Mouse (Mus musculus) cerebellum, adult 9-10 months (tissue): ENCODE measurements around the gene Erbin.

Experiments
- DNase-seq: peaks from one replicate; pipeline ENCODE4 v3.0.0; 2022

The Erbin gene

GRCm38 (mm10) chr13:103920261-103920932 lies at the start of gene Erbin:
Erbin (minus strand) TSS chr13:103920514.
- DNase-seq = peak; percentile 25

DNA sequence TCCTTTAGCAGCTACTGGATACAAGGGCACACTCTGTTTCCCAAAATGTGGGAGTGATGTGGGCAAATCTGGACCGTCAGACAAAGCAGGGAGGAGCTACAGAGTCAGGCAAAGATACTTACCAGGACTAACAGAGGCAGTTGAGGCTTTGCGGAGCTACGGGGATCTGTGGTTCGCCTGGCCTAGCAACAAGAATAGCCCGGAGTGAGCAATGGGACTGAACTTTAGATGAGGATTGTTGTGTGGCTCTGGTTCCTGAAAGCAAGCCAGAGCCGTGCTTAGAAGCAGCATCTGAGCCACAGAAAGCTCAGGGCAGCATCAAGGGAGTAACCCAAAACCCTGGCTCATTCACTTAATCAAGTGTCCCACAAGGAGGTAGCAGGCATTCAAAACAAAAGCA lies 49.6 kb upstream of the Erbin start:
- DNase-seq = no peak

GRCm38 (mm10) chr13:103967987-103968386 lies 47.7 kb upstream of the Erbin start:
- DNase-seq = no peak

DNA sequence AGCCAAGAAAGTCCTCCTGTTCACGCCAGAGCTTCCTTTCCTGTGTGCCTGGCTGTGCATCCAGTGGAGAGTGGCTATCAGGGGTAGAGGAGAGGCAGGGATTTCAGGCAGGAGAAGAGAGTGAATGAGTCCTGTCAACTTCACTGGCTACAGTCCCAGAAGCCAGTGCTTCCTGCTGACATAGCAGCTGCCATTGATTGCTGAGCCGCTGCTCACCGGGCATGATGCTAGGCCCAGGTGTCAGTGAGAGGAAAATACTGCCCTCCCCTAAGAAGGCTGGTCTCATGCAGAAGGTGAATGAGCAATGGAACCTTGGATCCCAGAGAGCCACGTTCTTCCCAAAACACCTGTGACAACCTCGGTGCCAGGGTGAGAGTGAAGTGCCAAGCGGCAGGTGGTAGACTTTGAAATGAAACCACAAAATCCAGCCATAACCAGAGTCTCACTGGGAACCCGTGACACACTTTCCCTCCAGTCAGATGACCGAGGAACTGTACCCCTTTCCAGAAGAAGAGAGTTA lies 46.4 kb upstream of the Erbin start:
- DNase-seq = peak; percentile 55

GRCm38 (mm10) chr13:103965187-103965586 lies 44.9 kb upstream of the Erbin start:
- no peak for DNase-seq

- no peak for DNase-seq
Observed at GRCm38 (mm10) chr13:103963094-103963493, 42.8 kb upstream of the Erbin start.

- no peak for DNase-seq
Observed at GRCm38 (mm10) chr13:103959841-103960240, 39.5 kb upstream of the Erbin start.

DNA sequence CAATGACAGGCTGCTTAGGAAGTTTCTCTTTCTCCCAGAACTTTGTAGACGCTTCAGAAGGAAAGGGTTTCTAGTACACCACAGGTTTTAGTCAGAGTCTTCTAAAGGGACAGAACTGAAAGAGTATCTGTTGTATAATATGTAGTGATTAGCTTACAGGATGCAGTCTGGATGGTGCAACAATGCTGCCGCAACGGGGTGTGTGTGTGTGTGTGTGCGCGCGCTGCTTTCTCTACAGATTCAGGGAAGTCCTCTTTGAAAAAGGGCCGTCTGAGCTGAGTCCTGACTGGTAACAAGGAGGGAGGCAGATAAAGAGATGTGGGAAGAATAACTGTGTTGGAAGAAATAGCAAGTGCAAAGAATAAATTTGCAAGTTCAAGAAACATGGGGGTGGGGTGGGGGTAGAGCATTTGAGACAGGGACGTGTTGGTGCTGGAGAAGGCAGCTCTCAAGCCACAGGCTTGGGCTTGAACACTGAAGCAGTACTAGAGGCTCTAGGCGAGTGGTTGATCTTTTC lies 38.4 kb upstream of the Erbin start:
- DNase-seq = no peak

DNA sequence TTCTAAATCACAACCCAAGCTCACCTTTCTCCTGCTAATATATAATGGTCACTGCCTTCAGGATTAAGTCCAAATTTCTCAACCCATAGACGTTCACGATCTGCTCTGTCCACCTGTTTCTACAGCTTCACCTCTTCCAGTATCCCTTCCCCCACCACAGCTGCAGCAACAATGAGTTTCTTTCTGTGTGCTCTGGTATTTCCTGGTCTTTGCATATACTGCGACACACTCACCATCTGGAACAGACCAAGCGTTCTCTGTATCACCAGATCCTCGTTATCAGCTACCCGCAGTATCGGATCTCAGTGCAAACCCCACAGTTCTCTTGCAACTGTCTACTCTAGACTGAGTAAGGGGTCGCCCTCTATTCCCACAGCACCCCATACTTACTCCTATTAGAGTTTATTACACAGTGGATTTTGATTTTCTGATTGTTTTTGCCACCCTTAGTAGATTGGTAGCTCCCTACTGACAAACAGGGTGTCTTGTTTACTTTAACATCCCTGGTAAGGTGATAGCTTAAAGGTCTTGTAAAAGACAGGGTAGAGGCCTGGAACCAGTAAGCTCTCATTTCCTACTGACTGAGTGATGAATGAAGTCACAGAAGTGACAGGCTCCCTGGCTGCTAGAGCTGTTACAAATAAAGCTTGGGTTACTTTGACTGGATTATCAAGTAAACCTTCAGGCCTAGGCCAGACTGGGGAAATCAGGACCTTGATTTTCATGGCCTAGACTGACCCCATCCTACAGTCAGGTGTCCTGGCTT lies 37.0 kb upstream of the Erbin start:
- DNase-seq = no peak

GRCm38 (mm10) chr13:103955652-103956051 lies 35.3 kb upstream of the Erbin start:
- DNase-seq = no peak

GRCm38 (mm10) chr13:103951393-103951792 lies 31.1 kb upstream of the Erbin start:
- DNase-seq = no peak

DNA sequence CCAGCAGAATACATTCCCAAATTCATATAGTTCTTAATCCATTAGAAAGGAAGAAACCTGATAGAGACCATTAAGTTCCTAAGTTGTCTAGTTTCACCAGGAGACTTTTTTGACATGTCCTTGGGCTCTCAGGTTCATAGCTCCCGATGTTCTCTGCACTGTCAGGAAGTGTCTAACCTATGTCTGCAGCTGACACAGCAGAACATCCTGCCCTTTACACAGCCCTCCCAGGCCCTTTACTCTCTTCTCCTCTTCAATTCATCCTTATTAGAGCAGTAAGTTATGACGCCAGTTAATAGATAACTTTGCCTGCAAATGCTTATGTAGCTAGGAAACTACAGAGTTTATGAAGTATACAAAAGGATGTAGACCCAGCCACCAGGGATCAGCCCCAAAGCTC lies 20.5 kb upstream of the Erbin start:
- no peak for DNase-seq

DNA sequence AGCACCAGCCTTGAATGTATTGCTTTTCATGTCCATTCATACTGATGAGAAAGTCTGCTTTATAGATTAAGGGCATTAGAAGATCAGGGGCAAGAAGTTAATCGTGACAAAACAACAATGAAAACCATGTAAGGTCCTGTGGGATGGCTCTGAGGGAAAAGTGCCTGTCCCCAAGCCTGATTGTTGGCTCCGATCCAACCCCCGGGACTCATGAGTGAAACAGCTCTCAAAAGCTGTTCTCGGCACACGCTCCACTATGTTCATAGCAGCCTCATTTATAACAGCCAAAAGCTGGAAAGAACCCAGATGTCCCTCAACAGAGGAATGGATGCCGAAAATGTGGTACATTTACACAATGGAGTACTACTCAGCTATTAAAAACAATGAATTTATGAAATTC lies 4.3 kb upstream of the Erbin start:
- no peak for DNase-seq

DNA sequence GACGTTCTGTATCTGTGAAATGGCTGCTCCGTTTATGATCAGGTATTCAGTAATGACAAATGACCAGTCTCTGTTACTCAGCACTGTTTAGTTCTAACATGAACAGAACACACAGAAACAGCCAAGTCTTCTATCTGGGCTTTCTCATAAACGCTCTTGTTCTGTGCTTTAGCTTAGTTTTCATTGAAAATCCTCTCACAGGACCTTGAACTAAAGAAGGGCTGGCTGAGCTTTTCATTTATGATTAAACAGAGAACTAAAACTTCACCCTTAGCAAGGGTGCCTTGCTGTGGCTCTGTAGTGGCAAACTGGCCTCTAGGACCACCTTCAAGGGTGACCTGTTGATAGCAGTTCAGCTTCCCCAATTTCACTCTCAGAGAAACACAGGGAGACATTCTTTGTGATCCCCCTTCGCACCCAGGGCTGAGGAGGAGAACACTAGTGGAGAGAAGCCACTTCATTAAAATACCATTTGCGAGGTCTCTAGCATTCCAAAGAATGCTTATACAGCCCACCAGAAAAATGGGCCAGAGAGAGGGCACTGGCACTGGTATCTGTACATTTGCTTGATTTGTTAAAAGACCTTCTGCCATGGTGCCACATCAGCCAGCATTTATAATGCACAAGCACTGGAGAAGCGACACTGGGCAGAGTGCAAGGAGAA lies 3.2 kb upstream of the Erbin start:
- no peak for DNase-seq

GRCm38 (mm10) chr13:103921831-103922380 lies 1.6 kb upstream of the Erbin start:
- DNase-seq = peak; percentile 12

GRCm38 (mm10) chr13:103920933-103921830 lies 868 bp upstream of the Erbin start:
- peak; percentile 34 for DNase-seq

- no peak for DNase-seq
Observed at GRCm38 (mm10) chr13:103919956-103920260, 406 bp downstream of the Erbin start.

- peak; percentile 13 for DNase-seq
Observed at GRCm38 (mm10) chr13:103919234-103919955, 919 bp downstream of the Erbin start.

- no peak for DNase-seq
Observed at GRCm38 (mm10) chr13:103918432-103918831, 1.9 kb downstream of the Erbin start.

DNA sequence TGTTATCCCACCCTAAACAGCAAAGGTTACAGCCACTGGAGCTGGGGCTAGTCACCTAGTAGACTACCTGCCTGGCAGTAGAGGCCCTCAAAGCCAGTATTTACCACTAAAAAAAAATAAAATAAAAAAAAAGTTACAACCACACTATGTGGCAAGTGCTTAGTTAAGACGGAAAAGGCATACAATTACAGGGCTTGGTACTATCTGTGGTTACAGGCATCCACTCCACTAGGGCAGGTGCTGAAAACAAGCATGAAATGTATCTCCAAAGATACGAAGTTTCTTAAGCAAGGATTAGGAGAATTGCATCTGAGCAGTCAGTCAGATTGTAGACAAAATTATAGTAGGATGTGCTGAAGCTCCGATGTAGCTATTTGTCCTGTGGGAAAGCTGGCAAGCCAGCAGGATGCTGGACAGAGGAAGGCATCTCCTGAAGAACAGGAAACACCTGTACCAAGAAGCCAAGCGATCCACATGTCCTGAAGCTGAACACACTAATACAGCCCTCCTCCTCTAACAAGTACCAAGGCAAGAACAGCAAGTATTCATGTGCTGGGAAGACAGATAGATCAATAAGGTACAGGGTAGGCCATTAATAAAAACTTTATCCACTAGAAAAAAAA lies 6.1 kb downstream of the Erbin start:
- DNase-seq = no peak

GRCm38 (mm10) chr13:103912351-103912750 lies 8.0 kb downstream of the Erbin start:
- no peak for DNase-seq
